Mouse (Mus musculus) liver, adult 2 months (tissue): ENCODE results near the gene Tomm70a. TPM values are rescaled to one million over a fixed set of nuclear protein-coding genes. Genes with fewer than 3 reads are reported as not detected.
A peak's percentile ranks its signal among the peaks of the same experiment; 100 is the strongest.

Experiments used
- DNase-seq: peaks from one replicate; pipeline ENCODE4 v3.0.0-alpha.2; 2011; ENCODE audit warnings: low read depth, low spot score; ENCODE audit errors: extremely low read depth
- H3K27ac ChIP-seq: fragments of 200-500 bp; replicated peaks from 2 replicates; pipeline ENCODE4 v1.5.1; 2012; ENCODE audit warnings: low read depth, mild to moderate bottlenecking, control low read depth, inconsistent platforms, low read length; ENCODE audit not compliant: insufficient read depth
- H3K27me3 ChIP-seq: fragments of 200-500 bp; 2 replicates; pipeline ENCODE4 v1.6.1; 2012; ENCODE audit warnings: mild to moderate bottlenecking, moderate library complexity, low read length, inconsistent platforms; ENCODE audit not compliant: control insufficient read depth, insufficient read depth
- H3K36me3 ChIP-seq: fragments of 200-500 bp; 2 replicates; pipeline ENCODE4 v1.6.1; 2012; ENCODE audit warnings: low read length, inconsistent platforms; ENCODE audit not compliant: control insufficient read depth, insufficient read depth
- H3K4me1 ChIP-seq: fragments of 200-500 bp; 2 replicates; pipeline ENCODE4 v1.6.1; 2011; ENCODE audit warnings: low read length; ENCODE audit not compliant: control insufficient read depth, insufficient read depth
- H3K4me3 ChIP-seq: fragments of 200-500 bp; 2 replicates; pipeline ENCODE4 v1.5.1; 2011; ENCODE audit warnings: low read depth, mild to moderate bottlenecking, control low read depth, low read length, moderate library complexity; ENCODE audit not compliant: insufficient read depth
- H3K79me2 ChIP-seq: fragments of 200-500 bp; 2 replicates; pipeline ENCODE4 v1.6.1; 2012; ENCODE audit warnings: inconsistent platforms, mild to moderate bottlenecking, low read length, moderate library complexity; ENCODE audit not compliant: control insufficient read depth, insufficient read depth
- H3K9ac ChIP-seq: fragments of 200-500 bp; 2 replicates; pipeline ENCODE4 v1.6.1; 2012; ENCODE audit warnings: low read depth, mild to moderate bottlenecking, control low read depth, inconsistent platforms, low read length
- CTCF ChIP-seq: fragments of 200-500 bp; IDR thresholded peaks from 2 replicates; pipeline ENCODE4 v1.5.1; 2011; ENCODE audit warnings: low read depth, low read length, control low read depth
- POLR2A ChIP-seq: fragments of 200-500 bp; IDR thresholded peaks from 2 replicates; pipeline ENCODE4 v1.6.1; 2011; ENCODE audit warnings: low read length, control low read depth; ENCODE audit not compliant: insufficient read depth; ENCODE audit errors: extremely low read depth
- WGBS: fragments of 180-500 bp; shearing (Covaris S2); methylation state at CpG from one replicate; pipeline ENCODE4 v1.1.7; 2018; 5-methylcytosine and 5-hydroxymethylcytosine counted together
- polyA plus RNA-seq: library from polyadenylated mRNA; depleted of rRNA; stranded (reverse); fragments of >200 nt; gene quantifications from 2 replicates; pipeline ENCODE4 v1.2.3, GENCODE M21; 2012
- total RNA-seq: library from RNA; depleted of rRNA; stranded (reverse); fragments of >200 nt; gene quantifications from 2 replicates; pipeline ENCODE4 v1.2.3, GENCODE M21; 2014

Tomm70a gene
- total and polyA plus RNA-seq, 2 experiments, result 14.2 to 62.0 TPM

GRCm38 (mm10) chr16:57157076-57157475 lies 35.6 kb downstream of the Tomm70a start:
- peak; percentile 97 for DNase-seq
- Histone ChIP-seq H3K4me3 (no peak overlapping the region), H3K27ac (peak overlapping the region; percentile 89), H3K4me1 (peaks cover 42% of the 10 kb centered on the region), H3K79me2 (peaks cover 10% of the 10 kb centered on the region; the same call in 1 of the 2 replicates), H3K36me3 (peaks cover 64% of the 10 kb centered on the region), H3K9ac (0 out of 2 replicates have a peak overlapping the region, but pooled peaks have one; percentile 39), H3K27me3 (no peaks in the 10 kb centered on the region)
- TF ChIP-seq POLR2A, result no peak
- TF ChIP-seq CTCF, result no peak
- 28% methylated on average over 4 of the region's 4 CpGs for WGBS

- Histone ChIP-seq H3K4me1 (peaks cover 44% of the 10 kb centered on the region), H3K79me2 (peaks cover 13% of the 10 kb centered on the region; the same call in 1 of the 2 replicates), H3K27ac (peak overlapping the region; percentile 89), H3K36me3 (peaks cover 62% of the 10 kb centered on the region), H3K27me3 (no peaks in the 10 kb centered on the region), H3K9ac (peak overlapping the region; percentile 0; the same call in 1 of the 2 replicates), H3K4me3 (no peak overlapping the region)
- DNase-seq, result peak; percentile 41
- WGBS, result 36% methylated on average over 4 of the region's 4 CpGs
- TF ChIP-seq POLR2A (no peak), CTCF (no peak)
Measured at GRCm38 (mm10) chr16:57157728-57158127, 36.2 kb downstream of the Tomm70a start.

- WGBS, result 18% methylated on average over 7 of the region's 7 CpGs
- no peak overlapping the region; the same call in 1 of the 2 replicates for H3K4me3 ChIP-seq
- peaks cover 52% of the 10 kb centered on the region for H3K4me1 ChIP-seq
- no peaks in the 10 kb centered on the region for H3K27me3 ChIP-seq
- peak overlapping the region; percentile 34; the same call in 1 of the 2 replicates for H3K9ac ChIP-seq
- H3K36me3 ChIP-seq, result peaks cover 57% of the 10 kb centered on the region
- peaks cover 20% of the 10 kb centered on the region for H3K79me2 ChIP-seq
- peak; percentile 35 for DNase-seq
- H3K27ac ChIP-seq, result peak overlapping the region; percentile 65
- TF ChIP-seq POLR2A, result no peak
- TF ChIP-seq CTCF, result no peak
Measured at GRCm38 (mm10) chr16:57159835-57160234, 38.3 kb downstream of the Tomm70a start.

- Histone ChIP-seq H3K27ac (peak overlapping the region; percentile 94), H3K4me1 (peaks cover 53% of the 10 kb centered on the region), H3K36me3 (peaks cover 46% of the 10 kb centered on the region), H3K4me3 (peak overlapping the region; percentile 44), H3K27me3 (no peaks in the 10 kb centered on the region), H3K79me2 (peaks cover 25% of the 10 kb centered on the region), H3K9ac (peak overlapping the region; percentile 77)
- WGBS, result 42% methylated on average over 5 of the region's 5 CpGs
- TF ChIP-seq POLR2A (no peak), CTCF (no peak)
- peak; percentile 62 for DNase-seq
Measured at GRCm38 (mm10) chr16:57162841-57163240, 41.3 kb downstream of the Tomm70a start.

GRCm38 (mm10) chr16:57163694-57164093 lies 42.2 kb downstream of the Tomm70a start:
- H3K27me3 ChIP-seq, result no peaks in the 10 kb centered on the region
- 21% methylated on average over 1 of the region's 1 CpGs for WGBS
- peaks cover 50% of the 10 kb centered on the region for H3K4me1 ChIP-seq
- H3K4me3 ChIP-seq, result peak overlapping the region; percentile 44
- peaks cover 37% of the 10 kb centered on the region for H3K36me3 ChIP-seq
- H3K79me2 ChIP-seq, result peaks cover 25% of the 10 kb centered on the region
- DNase-seq, result peak; percentile 92
- peak overlapping the region; percentile 94 for H3K27ac ChIP-seq
- no peak overlapping the region; the same call in 1 of the 2 replicates for H3K9ac ChIP-seq
- TF ChIP-seq CTCF, result no peak
- no peak for TF ChIP-seq POLR2A

- Histone ChIP-seq H3K36me3 (peaks cover 27% of the 10 kb centered on the region), H3K4me3 (no peak overlapping the region), H3K27ac (peak overlapping the region; percentile 97), H3K9ac (peak overlapping the region; percentile 87), H3K79me2 (peaks cover 25% of the 10 kb centered on the region), H3K4me1 (peaks cover 38% of the 10 kb centered on the region), H3K27me3 (no peaks in the 10 kb centered on the region)
- TF ChIP-seq POLR2A (no peak), CTCF (no peak)
- 79% methylated on average over 5 of the region's 5 CpGs for WGBS
- DNase-seq, result no peak
Measured at GRCm38 (mm10) chr16:57165157-57165556, 43.7 kb downstream of the Tomm70a start.
